Mouse (Mus musculus) E14TG2a.4 (cell line): ENCODE measurements around the gene Gm44965.

Experiments used
- H3K27me3 ChIP-seq: 2 replicates; pipeline ENCODE4 v1.6.1; 2014; ENCODE audit warnings: low read length, control low read depth; ENCODE audit not compliant: insufficient read depth
- H3K36me3 ChIP-seq: 2 replicates; pipeline ENCODE4 v1.6.1; 2014; ENCODE audit warnings: low read length, control low read depth; ENCODE audit not compliant: insufficient read depth
- H3K4me1 ChIP-seq: replicated peaks from 2 replicates; pipeline ENCODE4 v1.6.1; 2014; ENCODE audit warnings: low read depth, low read length, control low read depth
- H3K4me3 ChIP-seq: replicated peaks from 2 replicates; pipeline ENCODE4 v1.5.1; 2014; ENCODE audit warnings: mild to moderate bottlenecking, low read length
- H3K9me3 ChIP-seq: 2 replicates; pipeline ENCODE4 v1.6.1; 2014; ENCODE audit warnings: low read length, control low read depth
- CTCF ChIP-seq: conservative IDR thresholded peaks from 2 replicates; pipeline ENCODE4 v1.5.1; 2014; ENCODE audit warnings: low read length
- NANOG ChIP-seq: IDR thresholded peaks from 2 replicates; pipeline ENCODE4 v1.6.1; 2014; ENCODE audit warnings: borderline replicate concordance, low read length, mixed read lengths
- POU5F1 ChIP-seq: IDR thresholded peaks from 2 replicates; pipeline ENCODE4 v1.6.1; 2014; ENCODE audit warnings: low read length, borderline replicate concordance

The Gm44965 gene

GRCm38 (mm10) chr6:48593158-48594042, at the start of gene Gm44965, which contains the start of gene Repin1:
Gene Gm44965, plus strand, starts transcription at chr6:48593941.
Gene Repin1, plus strand, starts transcription at chr6:48593883.
- Histone ChIP-seq H3K27me3 (peaks cover 81% of the 10 kb centered on the region), H3K4me3 (peak within 1 kb of the TSS; percentile 82), H3K9me3 (no peaks in the 10 kb centered on the region), H3K4me1 (peaks cover 39% of the 10 kb centered on the region), H3K36me3 (no peaks in the 10 kb centered on the region)
- TF ChIP-seq NANOG (no peak), POU5F1 (no peak), CTCF (no peak)

- Histone ChIP-seq H3K4me1 (peaks cover 28% of the 10 kb centered on the region), H3K9me3 (no peaks in the 10 kb centered on the region), H3K27me3 (peaks cover 8% of the 10 kb centered on the region), H3K36me3 (0 out of 2 replicates have a peak, but pooled peaks cover 6% of the 10 kb centered on the region), H3K4me3 (no peak overlapping the region)
- TF ChIP-seq CTCF (no peak), POU5F1 (no peak), NANOG (no peak)
Observed at GRCm38 (mm10) chr6:48545251-48545650, 48.5 kb upstream of the Gm44965 start.

GRCm38 (mm10) chr6:48546271-48546670, 47.5 kb upstream of the Gm44965 start:
- peaks cover 10% of the 10 kb centered on the region for H3K27me3 ChIP-seq
- TF ChIP-seq CTCF (0 out of 2 replicates have a peak, but pooled peaks have one; percentile 6), NANOG (no peak), POU5F1 (no peak)
- H3K4me1 ChIP-seq = peaks cover 19% of the 10 kb centered on the region
- no peaks in the 10 kb centered on the region for H3K36me3 ChIP-seq
- no peak overlapping the region for H3K4me3 ChIP-seq
- no peaks in the 10 kb centered on the region for H3K9me3 ChIP-seq

- Histone ChIP-seq H3K4me1 (peaks cover 13% of the 10 kb centered on the region), H3K9me3 (no peaks in the 10 kb centered on the region), H3K36me3 (no peaks in the 10 kb centered on the region), H3K4me3 (no peak overlapping the region), H3K27me3 (peaks cover 10% of the 10 kb centered on the region)
- TF ChIP-seq NANOG (no peak), CTCF (no peak)
Observed at GRCm38 (mm10) chr6:48546858-48547257, 46.9 kb upstream of the Gm44965 start.

GRCm38 (mm10) chr6:48548314-48548713, 45.4 kb upstream of the Gm44965 start:
- peaks cover 12% of the 10 kb centered on the region for H3K27me3 ChIP-seq
- TF ChIP-seq POU5F1 (no peak), NANOG (no peak), CTCF (no peak)
- H3K36me3 ChIP-seq = no peaks in the 10 kb centered on the region
- no peak overlapping the region for H3K4me3 ChIP-seq
- peaks cover 7% of the 10 kb centered on the region for H3K4me1 ChIP-seq
- H3K9me3 ChIP-seq = no peaks in the 10 kb centered on the region

- TF ChIP-seq POU5F1 (no peak), CTCF (no peak), NANOG (no peak)
- no peak overlapping the region for H3K4me3 ChIP-seq
- H3K36me3 ChIP-seq = no peaks in the 10 kb centered on the region
- H3K27me3 ChIP-seq = peaks cover 4% of the 10 kb centered on the region; the same call in 1 of the 2 replicates
- H3K4me1 ChIP-seq = peaks cover 21% of the 10 kb centered on the region
- no peaks in the 10 kb centered on the region for H3K9me3 ChIP-seq
Observed at GRCm38 (mm10) chr6:48552918-48553317, 40.8 kb upstream of the Gm44965 start.

- Histone ChIP-seq H3K27me3 (peaks cover 4% of the 10 kb centered on the region; the same call in 1 of the 2 replicates), H3K9me3 (no peaks in the 10 kb centered on the region), H3K4me3 (peak overlapping the region; percentile 74; the same call in 1 of the 2 replicates), H3K36me3 (no peaks in the 10 kb centered on the region), H3K4me1 (peaks cover 21% of the 10 kb centered on the region)
- TF ChIP-seq NANOG (no peak), CTCF (no peak), POU5F1 (no peak)
Observed at GRCm38 (mm10) chr6:48553819-48554218, 39.9 kb upstream of the Gm44965 start.

- Histone ChIP-seq H3K4me3 (peak within 1 kb of the TSS; percentile 74), H3K4me1 (peaks cover 21% of the 10 kb centered on the region), H3K9me3 (no peaks in the 10 kb centered on the region), H3K36me3 (no peaks in the 10 kb centered on the region), H3K27me3 (peaks cover 4% of the 10 kb centered on the region; the same call in 1 of the 2 replicates)
- TF ChIP-seq POU5F1 (no peak), CTCF (no peak), NANOG (no peak)
Observed at GRCm38 (mm10) chr6:48554280-48555103, 39.2 kb upstream of the Gm44965 start, which contains the start of gene Lrrc61. Gene Lrrc61, plus strand, starts transcription at chr6:48554796.
